Mouse (Mus musculus) large intestine, adult 2 months (tissue): Measurements from ENCODE around the gene Ift52. TPM values are rescaled to one million over a fixed set of nuclear protein-coding genes. Genes with fewer than 3 reads are reported as not detected.

Source experiments
- DNase-seq: peaks from one replicate; pipeline ENCODE4 v3.0.0-alpha.2; 2012; ENCODE audit warnings: low read depth, low spot score
- WGBS: fragments of 180-500 bp; shearing (Covaris S2); methylation state at CpG from one replicate; pipeline ENCODE4 v1.1.7; 2018; 5-methylcytosine and 5-hydroxymethylcytosine counted together
- polyA plus RNA-seq: library from polyadenylated mRNA; depleted of rRNA; stranded (reverse); fragments of >200 nt; gene quantifications from 2 replicates; pipeline ENCODE4 v1.2.3, GENCODE M21; 2012; rRNA removed

Ift52 gene
- polyA plus RNA-seq, 1 experiment: 18.7 TPM

- 71% methylated on average over 3 of the region's 3 CpGs for WGBS
- no peak for DNase-seq
Observed at GRCm38 (mm10) chr2:163071590-163071989, 54.4 kb downstream of the Ift52 start.

DNA sequence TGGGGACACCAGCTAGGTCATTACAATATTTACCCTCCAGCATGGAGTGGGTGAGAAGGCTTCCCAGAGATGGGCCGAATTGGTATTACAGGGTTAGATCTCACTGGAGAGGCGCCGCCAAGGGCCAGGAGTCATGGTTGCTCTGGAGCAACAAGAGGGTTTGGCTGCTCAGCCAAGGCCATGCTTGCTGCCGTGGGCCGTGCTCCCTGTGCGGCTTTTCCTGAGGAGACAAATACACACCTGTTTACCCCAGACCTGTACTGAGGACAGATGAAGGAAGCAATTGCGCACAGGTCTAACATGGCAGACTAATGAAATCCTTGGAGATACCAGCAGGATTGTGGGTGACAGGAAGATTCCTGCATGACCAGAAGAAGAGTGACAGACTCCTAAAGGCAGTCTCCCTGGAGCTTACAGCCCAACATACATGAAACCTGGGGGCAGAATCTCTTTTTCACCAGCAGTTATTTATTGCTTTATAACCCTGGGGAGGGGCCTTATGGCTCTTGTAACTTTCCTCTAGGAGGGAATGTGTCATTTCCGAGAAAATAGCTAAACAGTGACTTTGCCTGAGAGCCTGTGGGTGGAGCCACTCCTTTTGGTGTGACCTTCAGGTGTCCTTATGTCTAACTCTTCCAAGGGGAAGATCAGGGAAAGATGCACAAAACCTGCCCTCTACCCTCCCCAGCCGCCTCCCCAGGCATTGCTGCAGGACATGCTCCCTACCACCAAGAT, 56.0 kb downstream of the Ift52 start:
- no peak for DNase-seq
- 44% methylated on average over 9 of the region's 9 CpGs for WGBS

DNA sequence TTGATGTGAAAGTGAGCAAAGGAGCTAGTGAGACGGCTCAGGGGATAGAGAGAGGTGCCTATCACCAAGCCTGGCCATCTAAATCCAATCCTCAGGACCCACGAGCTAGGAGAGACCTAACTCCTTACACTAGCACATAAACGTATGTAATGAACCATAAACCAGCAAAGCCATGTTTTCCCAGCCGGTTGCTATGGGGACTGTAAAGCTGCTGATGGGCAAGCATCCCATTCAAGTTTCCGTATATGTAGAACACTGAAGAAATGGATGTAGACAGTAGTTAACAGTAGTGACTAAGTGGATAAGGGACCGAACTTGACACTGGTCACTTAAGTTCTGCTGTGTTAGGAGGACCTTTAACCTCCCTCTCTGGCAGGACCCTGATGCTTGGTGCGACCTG, 56.9 kb downstream of the Ift52 start:
- WGBS: 56% methylated on average over 7 of the region's 7 CpGs
- no peak for DNase-seq

- no peak for DNase-seq
- 82% methylated on average over 12 of the region's 12 CpGs for WGBS
Observed at GRCm38 (mm10) chr2:163074808-163075207, 57.7 kb downstream of the Ift52 start.

DNA sequence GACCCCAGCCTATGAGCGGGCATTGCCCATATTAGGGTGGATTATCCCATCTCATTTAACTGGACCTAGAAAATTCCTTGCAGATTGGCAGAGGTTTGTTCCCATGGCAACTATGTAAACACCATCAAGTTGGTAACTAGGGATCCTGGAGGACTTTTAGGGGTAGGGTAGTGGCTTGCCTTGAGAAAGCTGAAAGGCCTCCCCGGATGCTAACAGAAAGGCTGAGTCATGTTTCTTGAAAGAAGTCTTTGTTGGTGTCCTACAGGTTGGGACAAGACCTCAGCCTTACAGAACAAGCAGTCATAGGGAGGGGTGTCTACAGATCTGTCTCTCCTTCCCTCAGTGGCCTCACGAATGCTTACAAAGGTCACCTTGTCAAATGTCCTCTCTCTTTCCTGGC, 58.1 kb downstream of the Ift52 start:
- 52% methylated on average over 3 of the region's 3 CpGs for WGBS
- DNase-seq: no peak

DNA sequence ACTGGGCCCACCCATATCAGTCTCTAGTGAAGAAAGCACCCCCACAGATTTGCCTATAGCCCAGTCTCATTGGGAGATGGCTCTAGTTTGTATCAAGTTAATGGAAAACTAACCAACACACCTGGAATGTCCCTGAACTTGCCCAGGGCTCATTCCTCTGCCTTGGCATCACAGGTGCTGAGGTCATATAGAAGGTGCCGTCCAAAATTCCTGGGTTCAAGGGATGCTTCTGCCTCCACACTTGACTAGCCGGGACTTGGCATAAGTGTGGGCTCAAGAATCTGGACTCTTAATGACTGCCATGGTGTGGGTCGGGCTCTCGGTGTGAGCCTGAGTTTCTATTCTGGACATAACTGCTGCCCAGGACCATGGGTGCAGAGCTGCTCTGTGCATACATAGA, 61.9 kb downstream of the Ift52 start:
- 96% methylated on average over 4 of the region's 4 CpGs for WGBS
- DNase-seq: no peak

DNA sequence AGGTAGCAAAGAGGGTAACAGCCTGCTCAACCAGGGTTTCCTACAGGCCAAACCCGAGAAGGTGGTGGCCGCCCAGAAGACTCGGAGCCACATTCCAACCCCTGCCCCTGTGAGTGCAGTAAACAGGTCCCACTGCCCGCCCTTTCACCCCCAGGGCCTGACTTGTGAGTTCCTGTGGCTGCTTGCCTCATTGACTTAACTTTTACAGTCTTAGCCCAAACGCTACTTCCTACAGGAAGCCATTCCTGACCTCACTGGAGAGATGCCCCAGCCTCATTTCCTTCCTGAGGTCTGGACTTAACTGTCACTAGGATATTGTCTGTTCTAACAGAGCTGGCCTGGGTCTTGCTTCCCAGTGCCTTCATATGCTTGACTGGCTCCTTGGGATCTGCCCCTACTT, 65.4 kb downstream of the Ift52 start:
- DNase-seq: no peak
- WGBS: 77% methylated on average over 5 of the region's 5 CpGs

DNA sequence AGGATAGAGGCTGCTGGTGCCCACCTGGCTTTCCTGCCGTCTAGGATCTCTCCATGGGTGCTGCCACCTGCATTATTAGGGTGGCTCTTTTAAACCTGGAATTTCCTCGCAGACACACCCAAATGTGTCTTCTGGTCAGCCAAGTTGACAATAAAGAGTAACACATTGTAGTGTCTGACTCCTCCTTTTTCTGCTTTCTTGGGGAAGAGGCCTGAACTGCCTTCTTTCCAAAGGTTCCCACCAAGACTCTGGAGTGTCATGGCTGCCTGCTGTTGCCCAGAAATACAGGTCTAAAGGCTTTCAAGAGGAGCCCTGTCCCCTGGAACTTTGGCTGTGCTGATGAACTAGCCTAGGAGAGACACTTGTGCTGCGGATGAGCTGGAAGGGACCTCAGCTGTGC, 67.4 kb downstream of the Ift52 start:
- DNase-seq: no peak
- 71% methylated on average over 3 of the region's 3 CpGs for WGBS

DNA sequence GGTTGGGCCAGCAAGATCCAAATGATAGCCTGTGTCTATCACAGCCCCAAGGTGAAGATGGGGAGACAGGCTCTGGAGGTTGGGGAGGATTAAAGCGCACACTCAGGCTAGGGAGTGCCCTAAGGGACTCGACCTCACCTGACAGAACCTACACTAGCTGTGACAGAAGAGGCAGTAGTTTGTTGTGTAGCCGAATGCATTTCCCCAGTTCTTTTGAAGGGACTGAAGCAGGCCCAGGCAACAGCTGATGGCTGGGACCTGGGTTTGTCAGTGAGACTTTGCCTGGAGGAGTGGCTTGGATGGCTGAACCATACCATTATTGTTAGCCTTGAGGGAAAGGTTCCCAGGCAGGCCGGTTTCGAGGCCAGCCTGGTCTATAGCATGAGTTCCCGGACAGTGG, 67.9 kb downstream of the Ift52 start:
- whole genome bisulfite sequencing: 90% methylated on average over 6 of the region's 6 CpGs
- DNase-seq: no peak

DNA sequence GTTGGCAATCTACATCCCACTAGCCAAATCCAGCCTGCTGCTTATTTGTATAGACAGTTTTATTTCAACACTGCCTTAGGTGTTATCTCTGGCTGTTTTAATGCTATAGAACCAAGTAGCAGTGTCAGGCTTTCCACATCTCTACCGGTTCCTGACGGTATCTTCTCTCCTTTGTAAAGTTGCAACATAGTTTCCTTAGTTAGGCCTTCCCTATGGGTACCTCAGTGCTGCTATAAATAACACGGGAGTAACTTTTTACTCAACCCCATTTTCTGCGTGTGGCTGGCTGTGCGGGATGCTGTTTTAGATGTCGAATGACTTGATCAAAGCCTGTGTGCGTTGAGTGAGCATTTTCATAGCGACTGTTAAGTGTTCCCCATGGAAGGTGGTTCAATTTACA, 69.4 kb downstream of the Ift52 start:
- no peak for DNase-seq
- 77% methylated on average over 8 of the region's 8 CpGs for WGBS

DNA sequence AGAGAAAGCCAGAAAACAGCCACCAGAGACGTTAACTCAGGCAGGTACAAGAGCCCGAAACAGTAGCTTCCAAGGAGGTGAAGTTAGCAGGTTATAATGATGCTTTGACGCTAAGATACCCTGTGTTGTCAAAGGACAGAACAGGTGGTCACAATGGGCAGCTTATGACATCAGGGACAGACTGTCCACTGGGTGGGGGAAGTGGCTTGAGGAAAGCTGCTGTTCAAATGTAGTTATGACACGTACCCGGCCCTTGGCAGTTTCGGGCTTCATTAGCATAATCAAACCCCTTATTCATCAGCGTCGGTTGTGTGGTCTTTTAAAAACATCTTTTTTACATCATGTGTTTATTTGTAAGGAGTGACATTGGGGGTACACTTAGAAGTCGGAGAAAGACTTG, 70.6 kb downstream of the Ift52 start, which contains the start of gene Gtsf1l:
Gtsf1l (minus strand) TSS at position 128 of the 400 bp plus-strand sequence.
- 78% methylated on average over 9 of the region's 9 CpGs for WGBS
- no peak for DNase-seq

GRCm38 (mm10) chr2:163089475-163090123, 72.4 kb downstream of the Ift52 start:
- DNase-seq: no peak
- 73% methylated on average over 5 of the region's 5 CpGs for WGBS

DNA sequence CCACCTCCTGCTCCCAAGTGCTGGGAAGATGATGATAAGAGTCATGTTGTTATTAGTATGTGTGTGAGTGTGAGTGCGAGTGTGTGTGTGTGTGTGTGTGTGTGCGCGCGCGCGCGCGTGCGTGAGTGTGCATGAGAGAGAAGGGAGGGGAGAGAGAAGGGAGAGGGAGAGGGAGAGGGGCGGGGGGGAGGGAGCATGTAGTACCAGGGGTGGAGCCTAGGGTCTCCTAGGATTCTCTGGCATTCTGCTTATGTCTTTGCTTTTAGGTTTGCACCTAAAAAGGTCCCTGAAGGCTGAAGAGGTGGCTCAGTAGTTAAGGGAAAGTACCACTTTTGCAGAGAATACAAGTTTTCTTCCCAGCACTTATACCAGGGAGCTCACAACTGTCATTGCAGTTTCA, 77.8 kb downstream of the Ift52 start:
- 94% methylated on average over 10 of the region's 10 CpGs for WGBS
- DNase-seq: no peak

Other genes with a start within 250 kb of the Ift52 start
- 57.5 and 68.3 TPM in 2 replicates for gene Srsf6, start 85.8 kb upstream of the Ift52 start, polyA plus RNA-seq
- 0.17 and 0.19 TPM in 2 replicates for gene L3mbtl1, start 73.9 kb upstream of the Ift52 start, polyA plus RNA-seq
- 13.6 and 15.6 TPM in 2 replicates for gene Sgk2, start 30.0 kb upstream of the Ift52 start, polyA plus RNA-seq
- 10.5 and 13.0 TPM in 2 replicates for gene Mybl2, start 37.3 kb downstream of the Ift52 start, polyA plus RNA-seq
- gene Gtsf1l, start 70.5 kb downstream of the Ift52 start, polyA plus RNA-seq: not detected in 2 replicates
- gene Tox2, start 185.8 kb downstream of the Ift52 start, polyA plus RNA-seq: 3.4 and 5.9 TPM in 2 replicates